Mouse (Mus musculus) intestine, embryonic 14.5 days (tissue): Measurements from ENCODE around the gene Fubp3. TPM values are rescaled to one million over a fixed set of nuclear protein-coding genes. Genes with fewer than 3 reads are reported as not detected.
A peak's percentile ranks its signal among the peaks of the same experiment; 100 is the strongest.
"Not testable (repeated sequence)": the region's sequence is repeated elsewhere in the genome, so short reads cannot be mapped to it uniquely, and the experiment has no call there.

Experiments used
- ATAC-seq: fragments of 200-750 bp; cut with Nextera tagmentation; replicated peaks from 2 replicates; pipeline ENCODE4 v1.8.0; 2017; ENCODE audit warnings: low read depth, moderate number of reproducible peaks, moderate TSS enrichment, moderate library complexity; ENCODE audit not compliant: low FRiP score, low TSS enrichment
- DNase-seq: peaks from one replicate; pipeline ENCODE4 v3.0.0-alpha.2; 2018; ENCODE audit warnings: low spot score
- H3K27ac ChIP-seq: fragments of 300-500 bp; sonication (generic); 2 replicates; pipeline ENCODE4 v1.5.1; 2014; ENCODE audit warnings: low read depth, mild to moderate bottlenecking, control low read depth
- H3K27me3 ChIP-seq: fragments of 300-500 bp; sonication (generic); replicated peaks from 2 replicates; pipeline ENCODE4 v1.6.1; 2014; ENCODE audit warnings: low read length, control low read depth; ENCODE audit not compliant: control insufficient read depth, insufficient read depth
- H3K36me3 ChIP-seq: fragments of 300-500 bp; sonication (generic); 2 replicates; pipeline ENCODE4 v1.6.1; 2014; ENCODE audit warnings: low read length, control low read depth; ENCODE audit not compliant: control insufficient read depth, insufficient read depth
- H3K4me1 ChIP-seq: fragments of 300-500 bp; sonication (generic); replicated peaks from 2 replicates; pipeline ENCODE4 v1.6.1; 2014; ENCODE audit warnings: low read length, control low read depth, mixed read lengths; ENCODE audit not compliant: control insufficient read depth, insufficient read depth
- H3K4me2 ChIP-seq: fragments of 300-500 bp; sonication (generic); 2 replicates; pipeline ENCODE4 v1.6.1; 2014; ENCODE audit warnings: low read length
- H3K4me3 ChIP-seq: fragments of 300-500 bp; sonication (generic); 2 replicates; pipeline ENCODE4 v1.5.1; 2014; ENCODE audit warnings: low read depth, low read length, control low read depth, mixed read lengths
- H3K9ac ChIP-seq: fragments of 300-500 bp; sonication (generic); 2 replicates; pipeline ENCODE4 v1.6.1; 2014; ENCODE audit warnings: mild to moderate bottlenecking, low read length
- H3K9me3 ChIP-seq: fragments of 300-500 bp; sonication (generic); 2 replicates; pipeline ENCODE4 v1.6.1; 2016; ENCODE audit warnings: low read length, control low read depth; ENCODE audit not compliant: control insufficient read depth
- WGBS: fragments of 180-500 bp; shearing (Covaris S2); extraction: QIAGEN DNeasy Blood & Tissue Kit; methylation state at CpG from one replicate; pipeline ENCODE4 v1.1.7; 2014; 5-methylcytosine and 5-hydroxymethylcytosine counted together
- polyA plus RNA-seq: library from polyadenylated mRNA; unstranded; fragments of >200 nt; fragmentation: Nextera tagmentation; extraction: Ambion mirVana; gene quantifications from 2 replicates; pipeline ENCODE4 v1.2.1, GENCODE M21; 2014

The Fubp3 gene
- polyA plus RNA-seq, 1 experiment from 2014 or later = 79.6 TPM

DNA sequence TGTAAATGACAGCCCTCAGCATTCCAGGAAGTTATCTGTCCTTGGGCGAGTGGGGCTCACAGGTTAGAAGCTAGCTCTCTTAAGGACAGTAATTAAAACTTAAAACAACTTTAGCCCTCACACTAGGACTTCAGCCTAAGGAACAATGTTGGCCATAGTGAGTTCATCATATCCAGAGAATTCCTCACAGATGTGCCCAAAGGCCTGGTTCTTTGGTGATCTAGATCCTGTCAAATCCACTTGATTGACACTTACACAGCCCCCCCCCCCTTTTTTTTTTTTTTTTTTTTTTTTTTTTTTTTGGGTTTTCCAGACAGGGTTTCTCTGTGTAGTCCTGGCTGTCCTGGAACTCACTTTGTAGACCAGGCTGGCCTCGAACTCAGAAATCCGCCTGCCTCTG lies 21.1 kb upstream of the Fubp3 start:
- not testable (repeated sequence) for ATAC-seq, H3K9me3 ChIP-seq, DNase-seq, H3K27ac ChIP-seq, H3K36me3 ChIP-seq, H3K27me3 ChIP-seq, H3K4me3 ChIP-seq, H3K4me2 ChIP-seq, H3K9ac ChIP-seq, H3K4me1 ChIP-seq
- WGBS = 83% methylated on average over 2 of the region's 3 CpGs

DNA sequence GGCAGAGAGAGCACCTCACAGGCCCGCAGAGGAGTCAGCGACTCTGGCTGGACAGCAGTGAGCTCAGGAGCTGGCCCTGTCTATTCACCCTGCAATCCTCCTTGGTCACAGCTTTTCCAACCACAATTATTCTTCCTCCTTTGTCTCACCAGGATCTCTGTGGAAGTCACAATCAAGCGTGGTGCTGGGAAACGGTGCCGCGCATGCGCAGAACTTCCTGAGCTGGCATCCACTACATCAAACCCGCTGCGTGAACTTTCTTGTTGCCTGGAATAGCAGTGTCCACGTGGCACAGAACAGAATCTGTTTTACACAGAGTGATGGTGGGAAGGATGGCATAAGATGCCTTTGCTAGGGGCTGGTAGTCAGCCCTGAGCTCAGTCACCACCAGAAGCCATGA lies 20.5 kb upstream of the Fubp3 start:
- no peak for DNase-seq
- Histone ChIP-seq H3K4me2 (no peak overlapping the region), H3K9ac (no peak overlapping the region), H3K27me3 (no peaks in the 10 kb centered on the region), H3K4me1 (no peaks in the 10 kb centered on the region), H3K27ac (no peak overlapping the region), H3K4me3 (no peak overlapping the region), H3K36me3 (no peaks in the 10 kb centered on the region), H3K9me3 (0 out of 2 replicates have a peak, but pooled peaks cover 4% of the 10 kb centered on the region)
- 89% methylated on average over 10 of the region's 10 CpGs for WGBS
- no peak for ATAC-seq

DNA sequence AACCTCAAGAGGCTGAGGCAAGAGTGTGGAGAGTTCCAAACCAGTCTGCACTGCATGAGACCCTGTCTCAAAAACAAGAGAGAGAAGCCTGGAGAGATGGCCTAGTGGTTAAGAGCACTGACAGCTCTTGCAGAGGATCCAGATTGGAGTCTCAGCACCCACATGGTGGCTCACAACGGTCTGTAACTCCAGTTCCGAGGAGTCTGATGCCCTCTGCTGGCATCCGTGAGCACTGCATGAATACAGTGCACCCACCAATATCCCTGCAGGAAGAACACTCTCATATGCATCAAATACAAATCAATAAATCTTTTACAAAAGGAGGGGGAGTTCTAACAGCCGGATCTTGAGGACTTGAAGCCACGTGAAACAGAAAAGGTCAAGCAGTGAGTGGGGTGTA lies 17.8 kb upstream of the Fubp3 start:
- DNase-seq = no peak
- Histone ChIP-seq H3K27ac (no peak overlapping the region), H3K4me3 (no peak overlapping the region), H3K27me3 (no peaks in the 10 kb centered on the region), H3K9me3 (0 out of 2 replicates have a peak, but pooled peaks cover 4% of the 10 kb centered on the region), H3K4me1 (no peaks in the 10 kb centered on the region), H3K9ac (no peak overlapping the region), H3K36me3 (no peaks in the 10 kb centered on the region), H3K4me2 (no peak overlapping the region)
- 75% methylated on average over 5 of the region's 5 CpGs for WGBS
- ATAC-seq = no peak

DNA sequence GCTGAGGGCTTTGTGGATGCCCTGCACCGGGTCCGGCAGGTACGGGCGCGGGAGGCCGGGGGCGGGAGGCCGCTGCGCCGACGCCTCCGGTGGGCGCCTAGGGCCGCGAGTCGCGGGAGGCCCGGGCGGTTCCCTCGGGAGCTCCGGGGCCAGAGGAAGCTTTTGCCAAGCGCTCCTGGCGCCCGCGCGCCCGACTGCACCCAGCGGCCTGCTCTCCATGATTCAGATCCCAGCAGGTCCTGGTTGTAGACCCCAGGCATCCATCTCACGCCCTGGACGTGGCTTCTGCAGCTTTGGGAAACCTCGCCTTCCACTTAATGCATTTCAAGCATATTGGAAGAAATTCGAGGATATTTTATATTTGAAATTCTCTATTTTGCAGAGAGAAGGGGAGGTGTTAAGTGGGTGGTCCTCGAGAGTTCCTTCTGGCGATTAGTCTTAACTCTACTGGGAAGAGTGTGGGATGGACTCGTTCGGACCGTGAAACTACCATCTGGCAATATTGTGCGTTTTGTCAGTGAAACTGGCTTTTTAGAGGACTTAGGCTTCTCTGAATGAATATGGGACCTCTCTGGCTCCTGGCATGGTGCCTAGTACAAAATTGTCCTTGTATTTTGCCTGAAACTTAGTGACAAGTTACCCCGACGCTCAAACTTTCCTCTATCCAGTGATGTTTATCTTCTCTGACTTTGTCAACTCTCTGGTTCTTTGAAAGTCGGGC lies 624 bp downstream of the Fubp3 start:
- H3K9me3 ChIP-seq = no peaks in the 10 kb centered on the region
- H3K4me1 ChIP-seq = peaks cover 8% of the 10 kb centered on the region
- DNase-seq = no peak
- peak overlapping the region; percentile 98 for H3K9ac ChIP-seq
- peaks cover 9% of the 10 kb centered on the region; the same call in 1 of the 2 replicates for H3K36me3 ChIP-seq
- WGBS = 3% methylated on average over 34 of the region's 41 CpGs
- no peaks in the 10 kb centered on the region for H3K27me3 ChIP-seq
- ATAC-seq = no peak
- H3K27ac ChIP-seq = peak overlapping the region; percentile 81
- H3K4me2 ChIP-seq = peak overlapping the region; percentile 82
- H3K4me3 ChIP-seq = peak overlapping the region; percentile 98

DNA sequence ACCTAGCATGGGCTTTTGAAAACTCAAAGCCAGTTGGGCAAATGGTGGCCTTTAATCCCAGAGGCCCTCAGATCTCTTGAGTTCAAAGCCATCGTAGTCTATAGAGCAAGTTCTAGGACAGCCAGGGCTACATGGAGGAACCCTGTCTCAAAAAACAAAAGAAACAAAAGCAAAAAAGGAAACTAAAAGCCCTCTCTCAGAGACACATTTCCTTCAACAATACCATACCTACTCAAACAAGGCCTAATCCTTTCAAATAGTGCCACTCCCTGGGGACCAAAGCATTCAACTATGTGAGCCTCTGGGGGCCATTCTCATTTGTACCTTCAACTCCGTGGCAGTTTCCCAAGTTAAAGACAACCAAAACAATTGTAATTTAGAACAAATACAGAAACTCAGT lies 9.2 kb downstream of the Fubp3 start:
- WGBS = 74% methylated on average over 2 of the region's 2 CpGs
- DNase-seq = no peak
- Histone ChIP-seq H3K4me2 (no peak overlapping the region), H3K27ac (no peak overlapping the region), H3K9ac (no peak overlapping the region), H3K4me3 (no peak overlapping the region), H3K4me1 (no peaks in the 10 kb centered on the region; the same call in 1 of the 2 replicates), H3K27me3 (no peaks in the 10 kb centered on the region), H3K9me3 (no peaks in the 10 kb centered on the region), H3K36me3 (peaks cover 46% of the 10 kb centered on the region)
- ATAC-seq = no peak

DNA sequence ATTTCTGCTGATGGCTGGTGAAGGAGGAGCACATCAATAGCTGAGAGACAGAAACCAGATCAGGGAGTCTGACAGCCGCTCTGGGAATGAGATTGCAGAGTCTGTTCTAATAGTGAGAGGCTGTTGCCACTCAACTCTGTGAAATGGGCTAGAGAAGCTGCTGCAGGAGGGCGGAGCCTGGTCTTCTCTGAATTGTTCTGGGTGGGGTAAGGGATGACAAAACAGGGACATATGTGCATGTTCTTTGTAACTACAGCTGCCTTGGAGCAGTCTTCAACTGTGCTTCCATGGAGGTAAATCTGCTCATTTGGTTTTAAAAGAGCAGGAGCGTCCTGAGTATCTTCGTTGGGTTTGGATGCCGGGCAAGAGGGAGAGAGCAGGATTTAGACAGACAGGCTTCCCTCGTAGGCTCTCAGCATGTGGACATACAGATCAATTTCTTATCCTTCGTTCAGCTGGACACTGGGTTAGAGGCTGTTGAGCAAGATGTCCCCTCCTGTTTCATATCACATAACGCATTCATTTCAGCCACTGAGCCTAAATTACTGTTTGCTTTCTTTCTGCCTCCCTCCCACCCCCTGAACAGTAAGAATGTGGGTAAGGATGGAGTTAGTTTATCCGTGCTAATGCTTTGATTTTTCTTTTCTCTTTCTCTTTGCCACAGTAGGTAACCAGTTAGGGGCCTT lies 19.5 kb downstream of the Fubp3 start:
- Histone ChIP-seq H3K36me3 (peaks cover 58% of the 10 kb centered on the region), H3K4me2 (no peak overlapping the region)

DNA sequence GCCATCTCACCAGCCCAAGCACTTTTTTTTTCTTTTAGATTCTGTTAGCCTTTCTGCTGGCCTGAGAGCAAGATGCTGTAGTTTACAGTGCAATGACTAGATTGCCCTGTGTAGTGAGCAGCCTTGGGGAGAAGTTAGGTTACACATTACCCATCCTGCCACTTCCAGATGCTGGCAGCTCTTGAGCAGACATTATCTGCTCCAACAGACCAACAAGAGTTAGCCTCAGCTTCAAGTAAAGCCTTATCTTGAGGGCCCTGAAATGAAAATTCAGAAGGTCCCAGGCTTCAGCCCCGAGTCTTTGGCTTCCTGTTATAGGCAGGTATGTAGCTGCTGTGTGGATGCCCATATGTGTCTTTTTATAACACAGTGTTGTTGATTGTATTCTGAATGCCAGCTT lies 35.1 kb downstream of the Fubp3 start:
- Histone ChIP-seq H3K4me3 (no peak overlapping the region), H3K27ac (no peak overlapping the region), H3K9ac (no peak overlapping the region), H3K4me2 (no peak overlapping the region), H3K36me3 (peaks cover 94% of the 10 kb centered on the region), H3K4me1 (no peaks in the 10 kb centered on the region), H3K9me3 (no peaks in the 10 kb centered on the region), H3K27me3 (no peaks in the 10 kb centered on the region)
- no peak for ATAC-seq
- DNase-seq = no peak
- 74% methylated on average over 1 of the region's 1 CpGs for WGBS

More for the DNA sequence above, 19.5 kb downstream of the Fubp3 start:
- DNase-seq (no peak), ATAC-seq (no peak)
- 82% methylated on average over 9 of the region's 9 CpGs for WGBS
- Histone ChIP-seq H3K4me3 (no peak overlapping the region), H3K27me3 (no peaks in the 10 kb centered on the region), H3K9me3 (no peaks in the 10 kb centered on the region), H3K27ac (no peak overlapping the region), H3K4me1 (no peaks in the 10 kb centered on the region), H3K9ac (no peak overlapping the region)

DNA sequence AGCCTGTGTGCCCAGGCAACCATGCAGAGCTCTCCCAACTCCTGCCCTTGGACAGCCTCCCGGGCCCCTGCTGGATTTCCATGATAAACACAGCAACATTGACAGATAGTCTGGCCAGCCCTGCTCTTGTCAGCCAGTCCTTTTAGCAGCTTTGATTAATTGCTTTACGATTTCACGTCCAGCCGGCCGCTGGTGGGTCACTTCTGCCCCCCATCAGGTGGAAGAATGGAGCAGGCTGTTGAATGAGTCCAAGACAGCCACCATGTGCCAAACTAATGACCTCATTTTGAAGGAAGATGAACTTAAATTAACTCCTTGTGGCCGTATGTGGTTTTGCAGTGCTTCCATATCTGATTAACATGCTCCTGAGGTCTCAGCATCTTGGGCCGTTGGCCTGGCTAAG lies 37.4 kb downstream of the Fubp3 start:
- no peaks in the 10 kb centered on the region for H3K4me1 ChIP-seq
- no peak overlapping the region for H3K9ac ChIP-seq
- no peak overlapping the region for H3K4me2 ChIP-seq
- H3K9me3 ChIP-seq = no peaks in the 10 kb centered on the region
- 19% methylated on average over 7 of the region's 7 CpGs for WGBS
- no peak overlapping the region for H3K27ac ChIP-seq
- no peak overlapping the region for H3K4me3 ChIP-seq
- DNase-seq (no peak), ATAC-seq (no peak)
- H3K36me3 ChIP-seq = peaks cover 99% of the 10 kb centered on the region
- no peaks in the 10 kb centered on the region for H3K27me3 ChIP-seq

DNA sequence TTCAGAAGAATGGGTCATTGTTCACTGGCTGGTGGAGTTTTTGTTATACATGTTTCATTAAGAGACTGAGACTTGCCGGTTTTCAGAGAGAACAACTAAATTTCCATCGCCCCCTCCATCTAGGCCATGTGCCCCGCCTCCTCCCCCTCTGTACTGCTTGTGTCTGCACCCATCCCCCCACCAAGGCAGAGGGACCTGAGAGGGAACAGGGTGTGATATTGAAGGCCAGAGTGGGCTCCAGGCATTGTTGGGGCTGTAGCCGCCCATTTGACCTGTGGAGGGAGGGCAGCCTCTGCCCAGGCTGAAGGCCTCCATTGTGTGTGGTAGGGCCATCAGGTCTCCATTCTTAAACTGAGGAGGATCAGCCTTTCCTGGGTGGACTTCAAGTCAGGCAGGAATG lies 38.5 kb downstream of the Fubp3 start:
- Histone ChIP-seq H3K27me3 (no peaks in the 10 kb centered on the region), H3K9me3 (no peaks in the 10 kb centered on the region), H3K4me3 (no peak overlapping the region), H3K9ac (no peak overlapping the region), H3K4me1 (no peaks in the 10 kb centered on the region), H3K4me2 (no peak overlapping the region), H3K36me3 (peaks cover 99% of the 10 kb centered on the region), H3K27ac (no peak overlapping the region)
- DNase-seq = no peak
- WGBS = 75% methylated on average over 4 of the region's 4 CpGs
- no peak for ATAC-seq
